Mouse (Mus musculus): ENCODE results near the gene Casp8ap2.

Casp8ap2 gene

DNA sequence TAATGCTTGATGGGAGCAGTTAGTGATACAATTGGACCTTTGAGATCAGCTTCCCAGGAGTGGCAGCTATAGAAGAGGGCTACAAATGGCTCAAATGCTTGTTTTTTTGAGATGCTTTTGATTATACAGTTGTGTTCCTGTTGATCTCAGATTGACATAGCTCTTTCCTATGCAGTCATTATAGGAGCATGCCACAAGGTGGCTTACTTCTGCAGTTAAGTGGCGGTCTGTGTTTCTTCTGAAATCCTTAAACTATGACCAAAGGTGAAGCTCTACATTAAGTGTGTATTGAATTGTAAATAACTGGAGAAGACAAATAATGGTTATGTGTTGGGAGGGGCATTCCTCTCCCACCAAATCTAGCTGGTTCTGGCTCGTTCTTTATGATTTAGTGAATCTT is 54.6 kb downstream of the Casp8ap2 start:
- DNase-seq: no peak

- DNase-seq: no peak
Observed at GRCm38 (mm10) chr4:32674025-32674424, 58.8 kb downstream of the Casp8ap2 start.

DNA sequence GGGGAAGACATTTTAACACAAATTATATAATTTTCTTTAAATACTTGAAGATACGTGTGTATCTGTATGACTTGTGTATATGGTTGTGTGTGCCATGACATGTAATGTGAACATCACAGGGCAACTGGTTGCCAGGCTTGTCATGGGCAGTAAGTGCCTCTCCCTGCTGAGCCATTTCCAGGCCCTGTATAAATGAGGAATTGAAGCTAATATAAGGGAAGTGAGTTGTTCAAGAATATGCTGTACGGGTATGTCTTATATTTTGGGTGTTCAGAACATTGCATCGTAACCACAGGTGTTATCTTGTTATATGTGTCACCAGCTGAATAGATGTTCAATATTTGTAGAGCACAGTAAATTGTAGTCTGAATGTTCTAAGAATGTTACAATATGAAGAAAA is 62.2 kb downstream of the Casp8ap2 start:
- no peak for DNase-seq

DNA sequence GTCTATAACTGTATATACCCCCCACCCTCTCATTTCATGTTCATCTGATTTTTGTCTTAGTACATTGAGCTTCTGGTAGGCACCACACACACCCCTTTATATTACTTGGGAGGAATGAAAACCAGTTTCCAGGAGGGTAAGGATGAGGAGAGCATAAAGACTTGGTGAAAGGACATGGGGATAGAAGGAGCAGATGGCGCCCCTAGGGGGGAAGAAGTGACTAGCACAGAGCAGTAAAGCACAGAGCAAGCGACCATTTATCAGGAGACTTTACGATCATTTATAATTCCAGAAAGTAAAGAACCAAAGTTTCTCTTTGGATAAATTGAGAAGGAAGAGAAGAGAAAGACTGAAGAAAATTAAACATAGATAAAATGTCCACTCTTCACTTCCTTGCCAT is 65.6 kb downstream of the Casp8ap2 start:
- DNase-seq: no peak

DNA sequence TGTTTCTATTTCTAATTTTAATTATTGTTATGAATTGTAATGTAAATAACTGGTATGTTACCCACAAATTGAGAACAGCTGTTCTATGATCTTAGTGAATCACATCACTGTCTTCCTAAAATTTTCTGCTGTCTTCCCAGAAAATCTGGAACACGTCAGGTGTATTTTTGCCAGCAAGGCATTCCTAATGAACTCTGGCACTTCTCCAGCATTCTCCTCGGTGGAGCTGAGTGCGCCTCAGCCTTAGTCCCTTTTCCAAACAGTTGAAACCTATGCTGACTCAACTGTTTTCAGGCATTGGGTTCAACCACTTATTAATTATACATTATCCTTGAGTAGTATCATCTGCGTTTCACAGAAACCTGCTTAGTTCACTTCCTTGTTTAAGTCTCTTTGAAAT is 67.2 kb downstream of the Casp8ap2 start:
- peak; percentile 8 to 15 for DNase-seq

DNA sequence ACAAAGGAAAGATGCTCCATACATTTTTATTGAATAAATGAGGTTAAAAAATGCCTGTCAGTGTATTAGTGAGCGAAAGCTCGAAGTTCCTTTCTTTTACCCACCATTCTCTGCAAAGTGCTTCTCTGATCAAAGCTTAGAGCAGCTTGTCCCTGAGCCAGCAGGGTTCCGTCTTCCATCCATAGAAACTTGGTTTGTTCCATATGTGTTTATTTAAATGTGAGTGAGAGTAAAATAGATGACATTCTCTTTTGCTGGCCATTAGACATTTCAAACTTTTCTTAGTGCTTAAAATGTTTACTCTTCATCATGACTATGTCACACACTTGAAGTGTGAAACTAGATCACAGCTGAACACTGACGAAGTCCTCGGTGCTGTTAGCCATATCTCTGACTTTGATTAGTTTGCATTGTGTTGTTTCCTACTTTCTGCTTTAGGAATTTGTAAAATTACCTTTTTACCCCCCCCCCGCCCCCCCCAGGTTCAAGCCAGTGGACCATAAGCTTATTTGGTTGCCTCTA is 67.9 kb downstream of the Casp8ap2 start:
- DNase-seq: no peak

Measured in kidney, adult 8-10 months (tissue).